Mouse (Mus musculus): ENCODE measurements at regions not wholly inside any gene's neighbourhood (a gene's known extent, or its start where the extent isn't known, plus 50 kb on each side); places are given as distances from the start of the nearest gene placed in this dataset.

GRCm38 (mm10) chr13:99745526-99745925 is 155.4 kb downstream of the Cartpt start:
- DNase-seq = no peak
- intact Hi-C loops (cut with DNase I; ENCODE audit: low total_unique reads) = no loop called here

- DNase-seq = no peak
- intact Hi-C loops (cut with DNase I; ENCODE audit: low total_unique reads) = no loop called here
Measured at GRCm38 (mm10) chr13:99744790-99745120, 156.1 kb downstream of the Cartpt start.

DNA sequence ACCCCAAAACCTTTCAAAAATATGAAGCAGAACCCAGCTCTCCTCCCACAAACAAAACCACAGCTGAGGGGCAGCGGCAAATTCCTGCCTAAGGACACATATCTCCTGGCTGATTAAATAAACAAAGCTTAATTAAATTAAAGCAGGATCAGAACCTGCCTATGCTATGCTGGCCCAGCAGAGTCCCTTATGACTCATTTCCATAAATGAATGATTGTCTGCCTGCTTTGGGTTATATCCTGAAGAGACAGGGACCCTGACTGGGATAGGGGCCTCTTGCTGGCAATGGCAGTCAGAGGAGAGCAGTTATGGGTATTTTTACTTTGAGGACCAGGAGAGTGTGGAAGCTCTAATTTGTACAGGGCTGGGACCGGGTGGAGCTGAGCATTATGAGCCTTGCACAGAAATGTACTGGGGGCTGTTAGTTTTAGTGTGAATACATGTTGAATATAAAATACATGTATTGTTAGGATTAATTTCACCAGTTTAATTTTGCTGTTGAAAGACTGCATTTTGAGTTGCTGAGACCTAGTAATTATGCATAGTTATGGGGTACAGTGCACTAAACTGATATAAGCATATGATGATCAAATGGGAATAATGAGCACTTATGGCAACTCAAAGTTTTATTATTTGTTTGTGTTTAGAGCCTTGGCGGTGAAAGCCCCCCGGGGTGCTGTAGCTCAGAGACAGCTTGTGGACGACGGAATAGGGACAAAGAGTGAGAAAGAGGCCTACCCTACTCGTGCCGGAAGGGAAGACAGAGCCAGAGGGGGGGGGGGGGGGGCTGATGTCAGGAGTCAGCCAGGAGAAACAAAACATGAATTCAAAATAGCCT is 156.7 kb downstream of the Cartpt start:
- intact Hi-C loops (cut with DNase I; ENCODE audit: low total_unique reads) = no loop called here
- no peak for DNase-seq

- intact Hi-C loops (cut with DNase I; ENCODE audit: low total_unique reads) = no loop called here
Measured at GRCm38 (mm10) chr13:99742507-99742906, 158.4 kb downstream of the Cartpt start.

GRCm38 (mm10) chr13:99741981-99742380 is 158.9 kb downstream of the Cartpt start:
- intact Hi-C loops (cut with DNase I; ENCODE audit: low total_unique reads) = no loop called here
- DNase-seq = no peak

More at GRCm38 (mm10) chr13:99742507-99742906, 158.4 kb downstream of the Cartpt start:
- DNase-seq = no peak

- intact Hi-C loops (cut with DNase I; ENCODE audit: low total_unique reads) = no loop called here
- no peak for DNase-seq
Measured at GRCm38 (mm10) chr13:99739420-99739819, 161.5 kb downstream of the Cartpt start.

GRCm38 (mm10) chr13:99737271-99737670 is 163.6 kb downstream of the Cartpt start:
- DNase-seq = no peak
- intact Hi-C loops (cut with DNase I; ENCODE audit: low total_unique reads) = no loop called here

DNA sequence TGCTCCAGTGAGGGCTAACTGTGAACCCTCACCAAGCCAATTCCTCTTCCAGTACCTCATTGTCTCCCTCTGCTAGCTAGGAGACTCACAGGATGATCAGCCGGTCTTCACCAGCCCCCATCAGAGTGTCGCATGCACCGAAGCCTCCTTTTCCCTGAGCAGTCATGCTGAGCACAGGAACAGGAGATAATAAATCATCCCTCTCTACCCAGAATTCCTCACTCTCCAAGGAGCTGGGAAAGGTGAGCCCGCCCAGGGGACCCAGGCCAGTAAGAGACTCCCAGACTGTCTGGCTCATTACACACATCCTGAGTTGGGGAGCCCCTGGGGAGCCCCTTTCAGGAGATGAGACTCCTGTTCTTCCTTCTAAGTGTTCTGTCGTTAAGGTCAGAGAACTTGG is 171.7 kb downstream of the Cartpt start:
- intact Hi-C loops (cut with DNase I; ENCODE audit: low total_unique reads) = no loop called here
- DNase-seq = no peak

- no peak for DNase-seq
- intact Hi-C loops (cut with DNase I; ENCODE audit: low total_unique reads) = no loop called here
Measured at GRCm38 (mm10) chr13:99724245-99724644, 176.6 kb downstream of the Cartpt start.

DNA sequence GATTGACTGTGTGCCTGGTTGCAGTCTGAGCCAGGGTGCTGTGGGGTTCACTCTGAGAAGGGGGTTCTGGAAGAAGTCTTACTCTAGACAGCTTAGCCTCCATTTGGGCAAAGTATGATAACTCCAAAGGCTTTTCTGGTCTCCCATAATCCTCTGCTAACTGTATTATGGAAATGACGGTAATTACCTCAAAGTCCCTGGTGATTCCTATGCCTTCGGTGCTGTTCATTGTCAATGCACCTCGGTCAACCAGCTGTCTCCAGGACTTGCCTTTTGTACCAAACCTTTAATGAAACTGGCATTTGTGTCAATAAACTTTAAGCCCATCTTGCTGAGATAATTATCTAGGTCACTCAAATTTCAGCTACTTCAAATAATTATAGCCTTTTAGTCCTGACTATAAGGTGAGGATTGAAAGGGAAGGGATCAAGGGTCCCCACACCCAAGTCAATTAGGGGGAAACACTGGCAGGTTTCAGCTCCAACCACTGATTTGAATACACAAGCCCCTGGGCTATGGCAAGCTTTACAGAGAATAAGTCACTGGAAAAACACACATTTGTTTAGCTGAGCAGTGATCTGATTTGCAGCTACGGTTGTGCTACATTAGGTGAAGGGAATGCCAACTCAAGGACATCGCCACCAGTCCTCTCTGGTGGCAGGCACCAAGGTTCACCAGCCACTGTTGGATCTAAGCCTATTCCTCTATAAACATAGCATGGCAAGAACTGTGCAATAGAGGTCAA is 177.5 kb downstream of the Cartpt start:
- DNase-seq = no peak
- intact Hi-C loops (cut with DNase I; ENCODE audit: low total_unique reads) = no loop called here

DNA sequence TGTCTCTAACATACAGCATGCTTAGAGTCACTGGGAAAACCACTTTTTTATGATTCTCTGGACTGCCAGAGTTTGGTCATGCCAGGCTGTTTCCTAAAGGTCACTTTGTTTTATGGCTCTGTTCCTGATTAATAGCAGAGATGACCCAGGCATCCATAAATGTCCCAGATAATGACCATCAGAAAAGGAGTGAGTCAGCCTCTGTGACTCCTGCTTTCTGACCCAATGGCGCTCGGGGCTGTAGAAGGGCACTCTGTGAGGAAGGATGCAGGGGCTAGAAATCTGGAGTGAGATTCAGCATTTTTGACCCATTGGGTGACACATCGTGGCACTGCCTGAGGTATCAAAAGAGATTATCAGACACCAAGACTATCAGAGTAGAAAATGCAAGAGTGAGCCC is 180.3 kb downstream of the Cartpt start:
- no peak for DNase-seq
- intact Hi-C loops (cut with DNase I; ENCODE audit: low total_unique reads) = no loop called here

DNA sequence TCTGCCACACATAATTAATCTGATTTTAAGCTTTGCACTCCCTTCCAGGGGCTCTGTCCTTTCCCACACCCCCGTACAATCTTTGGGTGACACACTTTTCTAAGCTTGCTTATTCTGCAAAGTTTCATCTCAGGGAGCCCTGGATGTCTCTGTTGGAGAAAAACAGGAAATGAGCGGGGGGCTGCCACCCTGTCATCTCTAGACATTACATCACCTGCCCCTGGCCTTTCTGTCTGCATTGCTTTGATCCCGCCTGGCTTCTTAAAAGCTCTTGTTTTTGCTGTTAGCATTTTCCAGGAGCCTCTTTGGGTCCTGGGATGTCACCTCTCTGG is 180.2 kb upstream of the Map1b start:
- DNase-seq = no peak
- intact Hi-C loops (cut with DNase I; ENCODE audit: low total_unique reads) = no loop called here

DNA sequence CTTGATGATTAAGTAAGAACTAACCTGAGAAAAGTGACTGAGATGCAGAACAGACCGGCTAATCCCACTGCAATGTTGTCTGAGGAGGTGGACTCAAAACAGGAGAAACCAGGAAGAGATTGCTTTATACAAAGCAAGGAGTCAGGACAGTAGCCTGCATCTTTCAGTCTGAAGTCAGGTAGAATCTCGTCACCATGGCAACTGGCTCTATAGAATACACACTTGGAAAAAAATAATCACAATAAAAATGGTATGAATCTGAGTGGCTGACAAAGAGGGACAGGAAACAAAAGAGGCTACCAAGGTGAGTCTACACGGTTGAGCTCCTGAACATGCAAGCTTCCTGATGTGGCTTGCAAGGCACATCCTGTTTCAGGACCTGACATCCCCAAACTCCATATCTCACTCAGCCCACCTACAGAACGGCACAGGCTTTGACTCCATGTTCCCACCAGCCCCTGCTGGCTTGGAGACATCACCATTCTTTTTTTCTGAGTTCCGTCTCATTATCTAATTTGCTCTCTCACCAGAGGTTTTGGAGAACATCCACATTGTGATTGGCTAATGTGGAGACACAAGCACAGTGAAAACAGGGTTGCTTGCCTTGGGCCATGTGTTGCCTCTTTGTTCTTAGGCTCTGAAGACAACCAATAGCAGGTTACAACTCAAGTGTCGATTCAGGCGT is 179.7 kb upstream of the Map1b start:
- no peak for DNase-seq
- intact Hi-C loops (cut with DNase I; ENCODE audit: low total_unique reads) = no loop called here

- DNase-seq = no peak
- intact Hi-C loops (cut with DNase I; ENCODE audit: low total_unique reads) = no loop called here
Measured at GRCm38 (mm10) chr13:99679934-99680333, 163.6 kb upstream of the Map1b start.

DNA sequence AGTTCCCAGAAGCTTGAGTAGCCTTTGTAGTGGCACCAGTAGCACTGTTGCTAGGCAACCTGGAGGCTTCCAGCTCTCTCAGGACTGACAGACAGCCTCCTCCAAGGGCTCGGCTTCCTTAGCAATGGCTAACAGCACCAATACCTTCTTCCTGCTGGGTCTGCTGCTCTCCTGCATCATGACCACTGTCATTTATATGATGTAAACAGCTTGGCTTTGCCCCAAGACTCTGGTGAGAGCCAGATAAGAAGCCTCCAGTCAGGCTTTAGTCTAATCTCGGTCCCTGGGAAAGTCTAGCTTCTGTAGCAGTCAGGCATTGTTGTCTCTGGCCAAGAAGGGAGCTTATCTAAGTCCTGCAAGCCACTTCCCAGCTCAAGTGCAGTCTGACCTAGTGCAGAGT is 163.1 kb upstream of the Map1b start:
- no peak for DNase-seq
- intact Hi-C loops (cut with DNase I; ENCODE audit: low total_unique reads) = no loop called here

DNA sequence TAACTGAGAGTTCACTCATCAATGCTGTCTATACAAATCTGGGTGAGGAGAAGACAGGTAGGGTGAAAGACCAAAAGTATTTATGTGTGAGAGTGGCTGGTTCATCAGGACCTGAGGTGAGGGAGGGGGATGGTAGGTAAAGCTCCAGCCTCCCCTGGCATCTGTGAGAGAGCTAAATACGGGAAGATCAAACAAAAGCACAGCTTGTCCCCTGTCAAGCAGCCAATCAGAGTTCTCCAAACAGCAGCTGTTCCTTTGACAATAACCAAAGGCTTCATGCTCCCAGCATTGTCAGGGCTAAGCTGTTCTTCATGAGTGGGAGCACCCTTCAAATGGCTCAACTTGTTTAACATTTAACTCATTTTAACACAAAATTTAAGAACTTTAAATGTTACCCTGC is 160.1 kb upstream of the Map1b start:
- intact Hi-C loops (cut with DNase I; ENCODE audit: low total_unique reads) = no loop called here
- no peak for DNase-seq

DNA sequence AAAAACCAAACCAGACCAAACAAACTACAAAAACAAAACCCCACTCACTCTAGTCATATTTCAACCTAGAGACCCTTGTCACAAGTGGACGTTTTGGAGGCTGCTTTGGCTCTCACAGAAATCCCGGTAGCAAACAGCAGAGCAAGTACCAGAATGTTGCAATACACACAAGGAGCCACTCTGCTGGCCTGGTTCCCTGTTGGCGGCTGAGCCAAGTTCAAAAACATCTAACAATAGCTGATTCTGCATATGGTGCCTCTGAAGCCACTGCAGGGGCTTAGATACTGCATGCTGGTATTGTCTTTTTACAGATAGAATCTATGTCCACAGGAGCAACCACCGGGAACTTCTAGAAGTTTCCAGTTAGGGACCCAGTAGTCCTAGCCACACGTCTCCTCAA is 159.6 kb upstream of the Map1b start:
- DNase-seq = peak; percentile 15
- intact Hi-C loops (cut with DNase I; ENCODE audit: low total_unique reads) = no loop called here

- DNase-seq = no peak
- intact Hi-C loops (cut with DNase I; ENCODE audit: low total_unique reads) = no loop called here
Measured at GRCm38 (mm10) chr13:99672714-99673113, 156.4 kb upstream of the Map1b start.

DNA sequence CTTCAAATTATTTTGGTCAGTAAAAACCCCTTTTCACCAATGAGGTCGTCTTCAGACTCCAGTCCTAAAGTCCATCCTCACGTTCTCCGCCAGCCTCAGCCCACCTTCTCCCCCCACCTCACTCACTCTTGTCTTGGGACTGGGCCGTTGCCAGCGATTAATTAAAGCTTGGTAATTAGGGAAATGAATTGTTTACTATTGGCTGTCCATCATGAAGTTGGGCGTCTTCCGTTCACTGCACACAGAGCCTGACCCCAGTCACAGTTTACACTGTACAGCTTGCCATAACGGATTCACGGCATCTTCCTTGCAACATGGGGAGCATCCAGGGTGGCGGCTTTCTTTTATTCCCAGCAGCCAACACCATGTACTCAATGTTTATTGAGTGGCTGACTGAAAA is 155.4 kb upstream of the Map1b start:
- DNase-seq = no peak
- intact Hi-C loops (cut with DNase I; ENCODE audit: low total_unique reads) = no loop called here

GRCm38 (mm10) chr13:99669987-99670534 is 153.7 kb upstream of the Map1b start:
- no peak for DNase-seq

More at GRCm38 (mm10) chr13:99669987-99670534, 153.7 kb upstream of the Map1b start:
- intact Hi-C loops (cut with DNase I; ENCODE audit: low total_unique reads) = no loop called here

Data from gastrocnemius, postnatal 14 days (tissue).